Mouse (Mus musculus): ENCODE data around the gene Cspg5.
A peak's percentile ranks its signal among the peaks of the same experiment; 100 is the strongest.

Cspg5 gene

GRCm38 (mm10) chr9:110255407-110256019 is 11.9 kb downstream of the Cspg5 start:
- DNase-seq (ENCODE audit: low spot score), result no peak

GRCm38 (mm10) chr9:110258646-110259045 is 15.1 kb downstream of the Cspg5 start:
- no peak for DNase-seq (ENCODE audit: low spot score)

- DNase-seq (ENCODE audit: low spot score), result no peak
These were observed 15.5 kb downstream of the Cspg5 start for GRCm38 (mm10) chr9:110259118-110259517.

GRCm38 (mm10) chr9:110263181-110263580 is 19.6 kb downstream of the Cspg5 start:
- DNase-seq (ENCODE audit: low spot score), result no peak

GRCm38 (mm10) chr9:110264991-110265390 is 21.4 kb downstream of the Cspg5 start:
- no peak for DNase-seq (ENCODE audit: low spot score)

- no peak for DNase-seq (ENCODE audit: low spot score)
These were observed 24.8 kb downstream of the Cspg5 start for GRCm38 (mm10) chr9:110268416-110268815.

- DNase-seq (ENCODE audit: low spot score), result no peak
These were observed 28.7 kb downstream of the Cspg5 start for GRCm38 (mm10) chr9:110272330-110272729.

- DNase-seq (ENCODE audit: low spot score), result no peak
These were observed 29.9 kb downstream of the Cspg5 start for GRCm38 (mm10) chr9:110273507-110273906.

- no peak for DNase-seq (ENCODE audit: low spot score)
These were observed 32.3 kb downstream of the Cspg5 start for GRCm38 (mm10) chr9:110275882-110276281.

- DNase-seq (ENCODE audit: low spot score), result no peak
These were observed 33.9 kb downstream of the Cspg5 start for GRCm38 (mm10) chr9:110277431-110277881.

- DNase-seq (ENCODE audit: low spot score), result no peak
These were observed 40.6 kb downstream of the Cspg5 start for GRCm38 (mm10) chr9:110284075-110284697.

- no peak for DNase-seq (ENCODE audit: low spot score)
These were observed 43.8 kb downstream of the Cspg5 start for GRCm38 (mm10) chr9:110287321-110287924.

- DNase-seq (ENCODE audit: low spot score), result no peak
These were observed 49.7 kb downstream of the Cspg5 start for GRCm38 (mm10) chr9:110293254-110293718.

GRCm38 (mm10) chr9:110293873-110294415 is 50.4 kb downstream of the Cspg5 start:
- no peak for DNase-seq (ENCODE audit: low spot score)

GRCm38 (mm10) chr9:110294786-110295185 is 51.2 kb downstream of the Cspg5 start:
- DNase-seq (ENCODE audit: low spot score), result no peak

GRCm38 (mm10) chr9:110296867-110297627 is 53.5 kb downstream of the Cspg5 start:
- DNase-seq (ENCODE audit: low spot score), result peak; percentile 72

GRCm38 (mm10) chr9:110304516-110304915 is 60.9 kb downstream of the Cspg5 start:
- DNase-seq (ENCODE audit: low spot score), result no peak

GRCm38 (mm10) chr9:110304969-110305651 is 61.5 kb downstream of the Cspg5 start, which contains the start of gene Elp6:
Gene Elp6, plus strand, starts transcription at chr9:110305173.
- DNase-seq (ENCODE audit: low spot score), result peak; percentile 81

GRCm38 (mm10) chr9:110306371-110306770 is 62.8 kb downstream of the Cspg5 start:
- DNase-seq (ENCODE audit: low spot score), result no peak
